Mouse (Mus musculus) ES-CJ7 (cell line): ENCODE measurements at regions not wholly inside any gene's neighbourhood (a gene's known extent, or its start where the extent isn't known, plus 50 kb on each side); places are given as distances from the start of the nearest gene placed in this dataset.

Experiments used
- DNase-seq: peaks from one replicate; pipeline ENCODE4 v3.0.0; 2011; ENCODE audit warnings: low read depth, low spot score

DNA sequence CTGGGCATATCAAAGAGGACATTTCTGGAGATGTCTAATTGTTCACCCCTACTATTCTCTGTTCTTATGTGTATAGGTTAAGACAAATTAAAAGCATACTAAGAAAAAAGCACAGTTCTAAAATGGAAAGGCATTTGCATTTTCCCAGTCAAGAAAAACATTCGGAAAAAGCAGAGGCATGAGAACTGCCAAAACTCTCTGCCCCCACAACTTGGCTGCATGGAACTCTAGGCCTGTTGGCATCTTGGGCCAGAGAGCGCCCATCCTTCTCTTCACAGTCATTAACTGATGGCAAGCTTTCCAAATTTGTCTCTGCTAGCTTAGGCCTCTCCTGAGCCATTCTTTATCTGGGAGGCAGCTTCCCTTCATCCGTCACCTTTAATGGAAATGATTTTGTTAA is 281.6 kb downstream of the Tex13c3 start:
- no peak for DNase-seq

DNA sequence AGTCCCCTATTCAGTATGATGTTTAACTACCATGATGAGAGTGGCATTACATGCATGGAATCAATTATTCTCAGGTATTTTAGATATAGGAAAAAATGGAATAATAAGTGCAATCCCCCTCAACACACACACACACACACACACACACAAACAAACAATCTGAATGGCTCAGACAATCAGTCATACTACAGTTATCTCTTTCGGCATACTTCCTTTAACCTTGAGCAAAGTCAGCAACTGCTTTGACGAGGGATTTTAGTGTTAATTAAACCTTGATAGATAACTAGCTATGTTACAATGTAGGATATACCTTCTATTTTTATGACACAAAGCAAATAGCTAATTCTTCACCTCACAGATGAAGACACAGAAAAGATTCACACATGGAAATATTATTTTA is 312.1 kb downstream of the Tex13c3 start:
- DNase-seq, result no peak

DNA sequence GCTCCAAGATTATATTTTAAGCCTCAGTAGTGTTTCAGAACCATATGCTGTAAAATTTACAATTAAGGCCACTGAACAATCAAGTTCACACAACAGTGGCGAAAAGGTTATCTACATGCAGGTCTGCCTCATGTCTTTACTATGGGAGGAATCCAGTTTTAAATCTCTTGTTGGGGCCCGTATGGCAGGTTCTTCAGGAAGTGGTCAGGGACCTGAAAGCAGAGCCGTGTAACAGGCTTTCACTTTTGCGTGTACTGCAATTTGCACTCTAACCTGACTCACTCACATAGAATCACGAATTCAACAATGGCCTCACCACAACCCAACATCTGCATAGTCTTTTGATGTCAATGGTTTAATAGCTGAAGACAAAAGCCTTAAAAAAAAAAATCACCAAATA is 312.6 kb downstream of the Tex13c3 start:
- no peak for DNase-seq

GRCm38 (mm10) chrX:19168111-19168510 is 313.0 kb downstream of the Tex13c3 start:
- DNase-seq, result no peak

DNA sequence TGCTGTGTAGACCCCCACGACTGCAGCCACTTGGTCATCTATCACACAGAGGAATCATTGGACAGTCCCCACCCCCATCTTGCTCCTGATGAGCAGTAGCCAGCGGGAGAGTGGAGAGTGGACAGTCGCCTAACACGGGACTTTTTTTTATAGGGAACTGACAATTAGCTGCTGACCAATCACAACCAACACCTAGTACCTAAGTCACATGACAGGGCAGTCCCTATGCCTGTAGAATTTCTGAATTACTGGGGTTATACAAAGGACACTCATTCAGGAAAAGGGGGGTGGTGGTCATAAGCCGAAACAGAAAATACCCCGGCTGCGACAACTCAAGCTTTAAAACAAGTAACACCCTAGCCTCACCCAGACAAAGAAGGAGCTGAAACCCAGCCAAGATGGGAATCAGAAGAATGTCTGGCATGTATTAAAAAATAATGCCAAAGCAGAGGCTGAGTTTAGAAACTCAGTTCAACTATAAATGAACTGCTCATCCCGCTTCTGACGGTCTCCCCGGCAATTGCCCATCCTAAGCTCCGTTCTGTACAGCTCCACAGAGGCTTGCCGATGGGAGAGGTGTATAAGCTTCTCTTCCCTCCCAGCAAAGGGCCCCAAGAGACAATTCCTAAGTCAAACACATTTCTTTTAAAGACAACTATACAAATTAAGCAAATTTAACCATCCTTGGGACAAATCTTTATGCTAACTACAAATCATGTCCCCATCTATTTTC is 313.8 kb downstream of the Tex13c3 start:
- no peak for DNase-seq

DNA sequence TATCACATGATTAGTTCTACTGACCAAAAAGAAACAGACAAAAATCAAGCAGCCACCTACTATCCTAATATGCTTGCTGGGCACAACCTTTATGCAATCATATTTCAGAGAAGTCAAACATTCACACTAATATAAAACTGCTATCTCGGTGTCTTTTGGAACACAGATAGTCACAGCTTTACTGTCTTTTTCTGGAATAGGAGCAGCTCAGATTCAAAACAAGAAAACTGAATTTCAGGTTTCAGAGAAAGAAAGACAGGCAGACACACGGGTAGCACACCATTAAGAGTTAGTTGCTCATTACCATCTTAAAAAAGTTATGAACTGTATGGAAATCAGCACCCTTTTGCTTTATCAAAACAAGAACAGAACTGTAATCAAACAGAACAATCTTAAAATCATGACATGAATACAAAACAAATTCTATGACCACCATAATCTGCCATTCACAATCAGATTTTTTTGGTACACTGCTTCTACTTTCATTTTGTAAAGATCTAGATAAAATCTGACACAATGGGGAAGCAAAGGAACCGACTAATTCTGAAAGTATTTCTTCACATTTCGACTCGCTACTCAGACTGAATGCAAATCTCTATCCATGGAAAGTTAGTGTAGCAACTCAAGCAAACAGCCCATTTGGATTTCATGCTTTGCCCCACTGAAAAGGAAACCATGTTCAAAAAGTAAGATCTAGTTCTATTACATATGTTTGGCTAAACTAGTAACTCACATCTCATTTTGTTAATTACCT is 315.1 kb downstream of the Tex13c3 start:
- no peak for DNase-seq

DNA sequence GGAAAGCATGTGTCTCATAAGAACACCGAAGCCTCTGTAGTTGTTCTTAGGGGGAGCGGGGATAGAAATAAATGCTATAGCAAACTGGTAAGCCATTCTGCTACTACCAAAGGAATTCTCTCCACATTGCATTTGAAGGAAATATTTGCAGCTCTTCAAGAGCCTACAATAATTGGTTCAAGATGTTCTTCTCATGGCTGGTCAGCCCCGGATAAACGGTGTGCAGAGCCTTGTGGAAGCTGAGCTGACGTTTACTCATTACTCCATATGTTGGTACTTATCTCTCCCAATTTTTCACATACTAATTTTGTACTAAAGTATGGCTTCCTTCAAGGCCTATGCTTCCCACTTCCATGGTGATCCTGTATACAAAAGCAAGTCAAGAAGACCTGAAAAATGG is 317.0 kb downstream of the Tex13c3 start:
- no peak for DNase-seq

DNA sequence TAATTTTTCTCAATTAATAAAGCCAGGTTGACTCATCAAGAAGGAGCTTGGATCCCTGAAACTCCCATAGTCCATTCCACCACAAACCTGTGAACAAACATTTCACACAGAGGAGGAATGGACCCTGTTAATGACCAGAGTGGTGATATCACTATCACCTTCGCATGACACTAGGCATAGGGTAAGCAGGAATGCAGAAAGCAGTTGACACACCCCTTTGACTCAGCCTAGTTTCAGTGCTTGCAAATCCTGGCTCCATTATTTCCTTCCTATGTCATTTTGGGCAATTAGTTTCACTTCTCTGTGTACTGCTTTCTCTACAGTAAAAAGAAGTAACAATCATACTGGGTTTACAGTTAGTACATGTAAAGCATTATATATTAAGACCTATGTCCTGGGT is 318.2 kb downstream of the Tex13c3 start:
- no peak for DNase-seq

- no peak for DNase-seq
Measured at GRCm38 (mm10) chrX:19162351-19162750, 318.8 kb downstream of the Tex13c3 start.

- no peak for DNase-seq
Measured at GRCm38 (mm10) chrX:19160275-19160930, 320.7 kb downstream of the Tex13c3 start.

- DNase-seq, result no peak
Measured at GRCm38 (mm10) chrX:19157464-19158203, 323.5 kb downstream of the Tex13c3 start.

- DNase-seq, result no peak
Measured at GRCm38 (mm10) chrX:19153619-19154018, 327.5 kb downstream of the Tex13c3 start.

DNA sequence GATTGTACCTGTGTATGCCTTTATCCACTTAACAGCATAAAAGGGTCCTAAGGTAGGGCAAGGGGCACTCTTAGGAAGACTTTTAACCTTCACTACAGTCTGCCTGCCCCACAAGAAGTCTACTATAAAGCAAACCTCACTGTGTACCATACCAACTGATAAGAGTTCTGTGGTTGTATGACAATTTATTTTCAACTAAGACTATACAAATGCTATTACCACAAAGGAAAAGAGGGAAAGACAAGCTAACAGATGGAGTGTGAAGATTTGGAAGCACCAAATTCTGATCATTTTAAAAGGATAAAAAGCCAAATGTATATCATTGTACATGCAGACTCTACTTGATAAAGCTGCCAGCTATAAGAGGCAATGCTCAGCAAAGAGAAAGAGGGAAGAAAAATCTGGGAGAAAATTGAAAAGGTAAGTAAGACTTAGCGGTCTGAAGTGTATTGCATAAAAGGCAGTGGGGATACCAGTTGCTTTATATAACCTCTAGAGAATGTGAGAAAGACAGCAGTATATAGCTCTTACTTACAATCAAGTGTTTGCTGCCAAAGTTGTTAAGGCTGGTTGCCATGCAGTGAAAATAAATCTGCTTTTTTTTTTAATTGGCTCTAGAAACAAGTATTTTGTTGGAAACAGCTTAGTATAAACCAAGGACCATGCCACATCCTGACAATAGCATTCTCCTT is 328.8 kb downstream of the Tex13c3 start:
- no peak for DNase-seq

GRCm38 (mm10) chrX:19150606-19151005 is 330.5 kb downstream of the Tex13c3 start:
- DNase-seq, result no peak

GRCm38 (mm10) chrX:19148672-19149071 is 332.4 kb downstream of the Tex13c3 start:
- no peak for DNase-seq

DNA sequence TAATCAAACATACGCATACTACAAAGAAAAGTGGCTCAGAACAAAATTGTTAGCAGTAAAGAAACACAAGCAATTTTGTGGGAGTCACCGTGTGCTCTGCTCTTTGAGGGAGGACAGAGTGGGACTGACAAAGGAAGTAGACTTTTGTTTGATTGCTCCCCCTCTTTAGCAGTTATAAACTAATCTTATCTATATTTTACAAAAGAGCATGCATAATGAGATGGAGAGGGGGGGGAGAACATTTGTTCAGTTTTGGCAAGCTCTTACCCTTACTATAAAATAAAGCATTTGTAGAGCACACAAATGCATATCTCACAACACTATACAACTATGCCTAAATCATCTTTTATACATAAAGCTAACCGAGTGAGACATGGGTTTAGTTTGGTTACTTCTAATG is 332.9 kb downstream of the Tex13c3 start:
- no peak for DNase-seq

DNA sequence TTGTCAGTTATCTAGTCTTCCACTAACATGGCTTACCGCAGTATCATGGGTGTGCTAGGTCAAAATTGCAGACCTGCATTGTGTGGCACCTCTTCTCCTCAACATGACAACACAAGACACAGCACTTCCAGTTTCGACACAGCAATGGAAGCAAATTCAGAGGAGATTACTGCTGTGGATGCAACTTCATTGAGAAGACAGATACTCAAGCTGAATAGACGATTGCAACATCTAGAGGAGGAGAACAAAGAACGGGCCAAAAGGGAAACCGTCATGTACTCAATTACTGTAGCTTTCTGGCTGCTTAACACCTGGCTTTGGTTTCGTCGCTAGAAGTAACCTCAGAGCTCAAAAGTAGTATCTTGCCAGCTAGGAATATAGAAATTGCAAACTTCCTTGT is 368.4 kb downstream of the Tex13c3 start:
- no peak for DNase-seq

DNA sequence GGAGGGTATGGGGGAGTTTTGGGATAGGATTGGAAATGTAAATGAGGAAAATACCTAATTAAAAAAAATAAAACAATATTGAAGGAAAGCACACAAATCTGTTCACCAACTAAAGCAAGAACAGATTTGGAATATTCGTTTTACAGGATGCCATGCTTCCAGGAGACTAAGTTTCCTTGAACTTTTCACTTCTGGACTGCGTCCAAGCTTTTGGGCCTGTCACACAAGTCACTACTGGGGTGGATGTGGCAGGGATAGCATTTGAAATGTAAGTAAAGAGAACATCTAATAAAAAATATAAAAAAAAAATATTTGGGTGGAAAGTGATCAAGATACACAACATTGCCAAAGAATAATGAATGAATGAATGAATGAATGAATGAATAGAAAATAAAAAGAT is 378.2 kb downstream of the Tex13c3 start:
- no peak for DNase-seq

GRCm38 (mm10) chrX:19095960-19096359 is 385.2 kb downstream of the Tex13c3 start:
- DNase-seq, result no peak

- DNase-seq, result no peak
Measured at GRCm38 (mm10) chrX:19084435-19084834, 396.7 kb downstream of the Tex13c3 start.

- DNase-seq, result no peak
Measured at GRCm38 (mm10) chrX:19080021-19080420, 401.1 kb downstream of the Tex13c3 start.
